Mouse (Mus musculus) embryonic fibroblast, embryonic 13.5 days (primary cell): ENCODE measurements at regions not wholly inside any gene's neighbourhood (a gene's known extent, or its start where the extent isn't known, plus 50 kb on each side); places are given as distances from the start of the nearest gene placed in this dataset.

Experiments
- H3K27ac ChIP-seq: 2 replicates; pipeline ENCODE4 v1.5.1; 2012; ENCODE audit warnings: low read length, control low read depth, inconsistent platforms; ENCODE audit not compliant: insufficient read depth
- H3K4me1 ChIP-seq: 2 replicates; pipeline ENCODE4 v1.6.1; 2011; ENCODE audit warnings: low read length; ENCODE audit not compliant: control insufficient read depth, insufficient read depth
- H3K4me3 ChIP-seq: 2 replicates; pipeline ENCODE4 v1.5.1; 2011; ENCODE audit warnings: mild to moderate bottlenecking, control low read depth, low read length; ENCODE audit not compliant: insufficient read depth
- CTCF ChIP-seq: IDR thresholded peaks from 2 replicates; pipeline ENCODE4 v1.5.1; 2011; ENCODE audit warnings: mild to moderate bottlenecking, control low read depth, low read length, moderate library complexity, borderline replicate concordance; ENCODE audit not compliant: insufficient read depth
- POLR2A ChIP-seq: IDR thresholded peaks from 2 replicates; pipeline ENCODE4 v1.6.1; 2011; ENCODE audit warnings: low read depth, mild to moderate bottlenecking, control low read depth, low read length, moderate library complexity

DNA sequence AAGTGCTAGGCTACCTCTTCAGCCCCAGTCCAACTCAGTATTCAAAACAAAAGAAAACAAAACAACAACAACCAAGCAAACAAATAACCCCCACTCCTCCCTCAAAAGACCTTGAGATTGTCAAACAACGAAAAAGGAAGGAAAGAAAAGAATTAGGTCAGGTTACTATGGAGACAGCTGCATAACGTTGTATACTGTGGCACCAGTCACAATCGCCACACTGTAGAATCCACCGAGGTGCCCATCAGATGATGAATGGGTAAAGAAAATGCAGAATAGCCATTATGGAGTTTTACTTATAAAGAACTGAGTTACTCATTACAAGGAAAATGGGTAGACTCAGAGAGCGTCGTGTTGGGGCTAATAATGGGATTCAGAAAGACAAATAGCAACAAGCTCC lies 110.5 kb upstream of the Mycn start:
- Histone ChIP-seq H3K4me1 (no peaks in the 10 kb centered on the region), H3K4me3 (no peak overlapping the region), H3K27ac (no peak overlapping the region)
- TF ChIP-seq POLR2A (no peak), CTCF (no peak)

DNA sequence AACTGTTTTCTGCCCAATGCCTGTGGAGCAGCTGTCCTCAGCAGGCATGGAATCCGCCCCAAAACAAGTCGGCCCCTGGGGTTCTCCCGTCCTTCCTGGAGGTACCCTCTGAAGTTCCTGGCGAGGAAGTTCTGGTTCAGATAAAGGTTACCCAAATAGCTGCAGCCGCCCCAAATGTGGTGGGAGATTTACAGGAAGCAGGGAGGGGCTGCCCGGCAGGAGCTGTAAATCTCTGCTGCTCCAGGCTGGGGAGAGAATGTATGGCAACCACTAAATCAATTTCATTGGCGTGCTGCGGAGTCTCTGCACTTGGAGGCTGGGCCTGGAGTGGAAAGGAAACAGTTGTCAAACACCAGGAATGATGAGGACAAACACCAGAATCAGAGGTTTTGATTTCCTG lies 107.9 kb upstream of the Mycn start:
- TF ChIP-seq POLR2A: no peak
- TF ChIP-seq CTCF: no peak
- no peak overlapping the region for H3K27ac ChIP-seq
- no peaks in the 10 kb centered on the region for H3K4me1 ChIP-seq
- no peak overlapping the region for H3K4me3 ChIP-seq

- Histone ChIP-seq H3K27ac (no peak overlapping the region), H3K4me3 (no peak overlapping the region), H3K4me1 (no peaks in the 10 kb centered on the region)
- TF ChIP-seq POLR2A (no peak), CTCF (no peak)
These were observed 106.5 kb upstream of the Mycn start for GRCm38 (mm10) chr12:13048168-13048727.

- Histone ChIP-seq H3K4me1 (no peaks in the 10 kb centered on the region), H3K27ac (no peak overlapping the region)
These were observed 101.2 kb upstream of the Mycn start for GRCm38 (mm10) chr12:13042934-13043333.

GRCm38 (mm10) chr12:13035108-13035741 lies 93.5 kb upstream of the Mycn start:
- H3K4me1 ChIP-seq: no peaks in the 10 kb centered on the region
- no peak overlapping the region for H3K27ac ChIP-seq
- H3K4me3 ChIP-seq: no peak overlapping the region
- TF ChIP-seq POLR2A (no peak), CTCF (no peak)

More at GRCm38 (mm10) chr12:13042934-13043333, 101.2 kb upstream of the Mycn start:
- no peak overlapping the region for H3K4me3 ChIP-seq
- TF ChIP-seq POLR2A (no peak), CTCF (no peak)

GRCm38 (mm10) chr12:13030333-13030732 lies 88.6 kb upstream of the Mycn start:
- no peak overlapping the region for H3K4me3 ChIP-seq
- no peak overlapping the region for H3K27ac ChIP-seq
- TF ChIP-seq CTCF: no peak
- TF ChIP-seq POLR2A: no peak

DNA sequence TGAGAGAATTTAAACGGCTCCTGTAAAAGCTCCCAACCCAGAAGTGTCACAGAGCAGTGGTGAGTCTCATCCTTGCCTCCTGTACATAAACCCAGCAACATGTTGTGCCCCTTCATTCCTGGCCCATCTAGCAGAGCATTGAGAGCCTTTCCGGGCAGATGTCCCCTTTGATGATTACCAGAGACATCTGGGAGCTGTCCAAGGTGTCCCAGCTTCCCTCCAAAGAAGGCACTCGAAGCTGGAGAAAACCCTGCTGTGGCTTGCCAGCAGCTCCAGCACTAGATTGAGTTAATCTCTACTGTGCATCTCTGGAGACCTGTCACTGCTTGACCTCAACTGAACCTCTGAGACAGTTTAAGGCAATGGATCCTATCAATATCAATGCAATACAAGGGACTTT lies 86.4 kb upstream of the Mycn start:
- H3K4me3 ChIP-seq: no peak overlapping the region
- no peak overlapping the region for H3K27ac ChIP-seq
- TF ChIP-seq CTCF (no peak), POLR2A (no peak)
- no peaks in the 10 kb centered on the region for H3K4me1 ChIP-seq

More at GRCm38 (mm10) chr12:13030333-13030732, 88.6 kb upstream of the Mycn start:
- no peaks in the 10 kb centered on the region for H3K4me1 ChIP-seq

DNA sequence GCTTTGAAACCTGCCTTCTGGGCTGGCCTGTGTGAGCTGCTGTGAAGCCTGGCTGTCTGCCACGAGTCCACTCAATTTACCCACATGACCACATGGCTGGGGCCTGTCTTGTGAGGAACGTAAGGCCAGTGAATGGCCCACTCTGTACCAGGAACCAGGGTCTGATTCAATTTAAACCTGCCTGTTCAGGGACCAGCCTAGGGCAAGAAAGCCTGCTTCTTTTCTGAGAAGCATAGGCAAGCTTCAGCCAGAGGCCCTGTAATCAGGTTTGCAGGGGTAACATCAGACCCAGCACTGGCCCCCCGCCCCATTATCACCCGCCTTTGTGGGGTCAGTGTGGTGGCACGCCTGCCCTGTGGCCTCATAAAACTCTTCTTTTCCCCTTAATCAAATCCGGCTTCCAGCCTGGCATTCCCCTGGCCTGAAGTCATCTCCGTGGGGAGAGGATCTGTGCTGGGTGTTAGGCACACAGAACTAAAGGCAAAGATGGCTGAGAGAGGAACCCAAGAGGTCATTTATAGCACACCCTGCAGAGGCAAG lies 84.4 kb upstream of the Mycn start:
- no peak overlapping the region for H3K4me3 ChIP-seq
- no peaks in the 10 kb centered on the region for H3K4me1 ChIP-seq
- no peak for TF ChIP-seq POLR2A
- no peak for TF ChIP-seq CTCF
- H3K27ac ChIP-seq: no peak overlapping the region

GRCm38 (mm10) chr12:13024215-13024841 lies 82.6 kb upstream of the Mycn start:
- Histone ChIP-seq H3K4me1 (no peaks in the 10 kb centered on the region), H3K27ac (no peak overlapping the region), H3K4me3 (no peak overlapping the region)
- TF ChIP-seq CTCF: no peak
- no peak for TF ChIP-seq POLR2A
